Mouse (Mus musculus) midbrain, embryonic 16.5 days (tissue): ENCODE measurements around the gene Armcx6. TPM values are rescaled to one million over a fixed set of nuclear protein-coding genes. Genes with fewer than 3 reads are reported as not detected.
"Not testable (repeated sequence)": the region's sequence is repeated elsewhere in the genome, so short reads cannot be mapped to it uniquely, and the experiment has no call there.

Source experiments
- ATAC-seq: fragments of 200-750 bp; cut with Nextera tagmentation; 2 replicates; pipeline ENCODE4 v1.8.0; 2017; ENCODE audit warnings: moderate TSS enrichment
- H3K27ac ChIP-seq: fragments of 300-500 bp; sonication (generic); 2 replicates; pipeline ENCODE4 v1.5.1; 2014; ENCODE audit warnings: mild to moderate bottlenecking, low read length, mixed read lengths
- H3K27me3 ChIP-seq: fragments of 300-500 bp; sonication (generic); 2 replicates; pipeline ENCODE4 v1.6.1; 2014; ENCODE audit warnings: low read depth, low read length, mixed read lengths; ENCODE audit not compliant: control insufficient read depth, insufficient read depth
- H3K36me3 ChIP-seq: fragments of 300-500 bp; sonication (generic); 2 replicates; pipeline ENCODE4 v1.6.1; 2014; ENCODE audit warnings: mild to moderate bottlenecking, low read length, moderate library complexity, mixed read lengths; ENCODE audit not compliant: control insufficient read depth, insufficient read depth
- H3K4me1 ChIP-seq: fragments of 300-500 bp; sonication (generic); 2 replicates; pipeline ENCODE4 v1.6.1; 2014; ENCODE audit warnings: mild to moderate bottlenecking, low read length, mixed read lengths; ENCODE audit not compliant: control insufficient read depth, insufficient read depth
- H3K4me2 ChIP-seq: fragments of 300-500 bp; sonication (generic); 2 replicates; pipeline ENCODE4 v1.6.1; 2014; ENCODE audit warnings: mild to moderate bottlenecking, low read length, mixed read lengths
- H3K4me3 ChIP-seq: fragments of 300-500 bp; sonication (generic); 2 replicates; pipeline ENCODE4 v1.5.1; 2014; ENCODE audit warnings: low read depth, mild to moderate bottlenecking, low read length, moderate library complexity, mixed read lengths
- H3K9ac ChIP-seq: fragments of 300-500 bp; sonication (generic); 2 replicates; pipeline ENCODE4 v1.6.1; 2014; ENCODE audit warnings: low read depth, low read length, mixed read lengths
- H3K9me3 ChIP-seq: fragments of 300-500 bp; sonication (generic); replicated peaks from 2 replicates; pipeline ENCODE4 v1.6.1; 2014; ENCODE audit warnings: mild to moderate bottlenecking, low read length, mixed read lengths; ENCODE audit not compliant: control insufficient read depth, poor library complexity, severe bottlenecking
- WGBS: fragments of 180-500 bp; shearing (Covaris S2); extraction: QIAGEN DNeasy Blood & Tissue Kit; methylation state at CpG from one replicate; pipeline ENCODE4 v1.1.7; 2014; 5-methylcytosine and 5-hydroxymethylcytosine counted together
- polyA plus RNA-seq: library from polyadenylated mRNA; unstranded; fragments of >200 nt; fragmentation: Nextera tagmentation; extraction: Ambion mirVana; gene quantifications from 2 replicates; pipeline ENCODE4 v1.2.1, GENCODE M21; 2015

Gene Armcx6
- polyA plus RNA-seq, 1 experiment from 2014 or later = 52.7 TPM

DNA sequence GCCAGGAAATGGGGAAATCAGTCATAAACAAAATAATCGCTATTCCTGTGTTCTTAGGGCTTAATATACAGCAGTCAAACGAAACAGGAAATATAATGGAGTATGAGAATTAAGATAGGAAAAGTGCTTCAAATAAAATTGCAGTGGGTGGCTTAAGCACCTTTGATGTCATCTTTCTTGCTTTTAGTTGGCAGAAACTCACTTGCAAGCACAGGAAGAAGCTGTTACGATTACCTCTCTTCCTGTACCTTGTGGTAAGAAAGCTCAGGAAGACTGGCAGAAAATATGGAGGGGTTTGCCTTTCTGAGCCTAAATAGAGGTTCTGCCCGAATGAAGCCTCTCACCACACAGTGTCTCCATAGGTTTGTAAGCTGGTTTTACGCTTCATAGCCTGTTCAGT lies 9.4 kb downstream of the Armcx6 start:
- H3K27ac ChIP-seq = no peak overlapping the region
- no peak overlapping the region for H3K4me3 ChIP-seq
- H3K9ac ChIP-seq = no peak overlapping the region
- 65% methylated on average over 5 of the region's 5 CpGs for WGBS
- H3K4me2 ChIP-seq = no peak overlapping the region
- peaks cover 3% of the 10 kb centered on the region; the same call in 1 of the 2 replicates for H3K27me3 ChIP-seq
- no peaks in the 10 kb centered on the region for H3K36me3 ChIP-seq
- no peaks in the 10 kb centered on the region for H3K4me1 ChIP-seq
- H3K9me3 ChIP-seq = no peaks in the 10 kb centered on the region
- ATAC-seq = no peak

DNA sequence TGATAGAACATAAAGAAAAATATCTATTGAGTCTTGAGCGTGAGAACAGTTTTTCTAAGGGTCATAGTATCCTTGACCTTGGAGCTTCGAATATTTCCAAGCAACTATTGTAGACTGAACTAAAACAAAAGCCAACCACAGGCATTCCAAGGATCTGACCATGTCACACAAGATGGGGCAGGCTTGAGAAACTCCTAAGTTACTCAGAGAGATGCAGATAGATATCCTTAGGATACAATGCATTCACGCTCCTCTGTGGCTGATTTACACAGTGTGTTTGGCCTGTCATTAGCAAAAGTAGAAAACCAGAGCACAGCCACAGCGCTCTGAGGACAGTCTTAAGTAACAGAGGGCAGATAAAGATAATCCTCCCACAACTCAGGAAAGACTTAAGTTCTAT lies 12.1 kb downstream of the Armcx6 start:
- Histone ChIP-seq H3K9me3 (no peaks in the 10 kb centered on the region), H3K9ac (no peak overlapping the region), H3K4me3 (no peak overlapping the region), H3K4me1 (no peaks in the 10 kb centered on the region), H3K4me2 (no peak overlapping the region), H3K27ac (no peak overlapping the region), H3K36me3 (no peaks in the 10 kb centered on the region), H3K27me3 (peaks cover 5% of the 10 kb centered on the region; the same call in 1 of the 2 replicates)
- no peak for ATAC-seq
- 66% methylated on average over 4 of the region's 4 CpGs for WGBS

DNA sequence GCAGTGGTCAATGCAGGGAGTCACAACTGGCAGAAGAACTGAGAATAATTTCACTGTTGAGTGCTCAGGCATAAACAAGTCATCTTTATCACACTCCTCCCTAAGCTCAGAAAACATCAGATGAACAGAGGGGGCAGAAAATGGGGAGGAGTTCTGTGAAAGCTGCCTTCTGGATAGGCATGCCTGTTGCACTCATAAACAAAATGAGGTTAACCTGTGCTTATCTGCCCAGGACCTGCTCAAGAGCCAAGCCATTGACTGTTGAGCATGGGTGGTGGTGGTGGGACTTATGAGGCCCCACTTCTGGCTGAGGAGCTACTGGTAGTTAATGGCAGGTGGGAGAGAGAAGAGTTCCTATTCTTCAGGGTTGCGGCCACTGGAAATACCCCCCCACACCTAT lies 13.4 kb downstream of the Armcx6 start:
- Histone ChIP-seq H3K27me3 (peaks cover 5% of the 10 kb centered on the region; the same call in 1 of the 2 replicates), H3K4me3 (no peak overlapping the region), H3K9me3 (no peaks in the 10 kb centered on the region), H3K36me3 (no peaks in the 10 kb centered on the region), H3K4me2 (no peak overlapping the region), H3K27ac (no peak overlapping the region), H3K4me1 (no peaks in the 10 kb centered on the region), H3K9ac (no peak overlapping the region)
- 96% methylated on average over 1 of the region's 1 CpGs for WGBS
- ATAC-seq = no peak

DNA sequence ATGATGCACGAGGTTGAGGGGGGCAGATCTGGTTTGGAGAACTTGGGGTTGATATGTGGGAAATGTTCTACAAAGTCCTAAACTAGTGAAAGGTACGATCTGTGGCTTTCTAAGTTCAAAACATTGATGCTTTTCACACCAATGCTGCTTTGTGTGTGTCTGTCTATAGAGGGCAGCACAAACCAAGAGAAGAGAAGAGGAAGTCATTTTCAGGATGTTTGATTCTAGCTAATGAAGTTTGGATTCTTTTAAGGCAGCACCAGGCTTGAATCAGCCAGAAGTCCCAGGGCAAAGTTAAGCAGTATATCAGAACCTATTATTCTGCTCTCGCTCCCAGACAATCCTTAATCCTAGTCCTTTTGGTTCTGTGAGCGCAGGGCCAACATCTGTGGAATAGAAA lies 21.4 kb downstream of the Armcx6 start:
- Histone ChIP-seq H3K9ac (no peak overlapping the region), H3K9me3 (no peaks in the 10 kb centered on the region), H3K4me2 (no peak overlapping the region), H3K27me3 (no peaks in the 10 kb centered on the region; the same call in 1 of the 2 replicates), H3K27ac (no peak overlapping the region), H3K36me3 (no peaks in the 10 kb centered on the region), H3K4me1 (no peaks in the 10 kb centered on the region), H3K4me3 (no peak overlapping the region)
- no peak for ATAC-seq
- 39% methylated on average over 4 of the region's 4 CpGs for WGBS

DNA sequence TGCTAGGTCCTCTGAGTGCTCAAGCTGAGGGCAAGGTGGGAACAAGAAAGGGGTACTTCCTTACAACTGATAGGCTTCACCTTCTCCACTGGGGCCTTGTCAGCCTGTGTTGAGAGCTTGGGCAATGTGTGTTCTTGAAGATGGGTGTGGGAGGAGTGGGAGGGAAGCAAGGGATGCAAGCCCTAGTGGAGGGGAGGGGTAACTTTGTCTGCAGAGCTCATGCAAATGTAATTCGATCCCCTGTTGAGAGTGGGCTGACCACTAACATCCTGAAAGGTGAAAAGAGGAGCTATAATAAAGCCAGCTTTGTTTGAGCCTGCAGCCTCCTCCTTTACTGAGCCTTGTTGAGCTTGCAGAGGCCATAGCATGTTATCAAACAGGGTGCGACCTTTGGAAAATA lies 27.5 kb downstream of the Armcx6 start:
- not testable (repeated sequence) for H3K27me3 ChIP-seq, H3K4me2 ChIP-seq, H3K9ac ChIP-seq, H3K36me3 ChIP-seq, ATAC-seq, H3K4me3 ChIP-seq, H3K27ac ChIP-seq, H3K9me3 ChIP-seq, H3K4me1 ChIP-seq
- 23% methylated on average over 1 of the region's 2 CpGs for WGBS

DNA sequence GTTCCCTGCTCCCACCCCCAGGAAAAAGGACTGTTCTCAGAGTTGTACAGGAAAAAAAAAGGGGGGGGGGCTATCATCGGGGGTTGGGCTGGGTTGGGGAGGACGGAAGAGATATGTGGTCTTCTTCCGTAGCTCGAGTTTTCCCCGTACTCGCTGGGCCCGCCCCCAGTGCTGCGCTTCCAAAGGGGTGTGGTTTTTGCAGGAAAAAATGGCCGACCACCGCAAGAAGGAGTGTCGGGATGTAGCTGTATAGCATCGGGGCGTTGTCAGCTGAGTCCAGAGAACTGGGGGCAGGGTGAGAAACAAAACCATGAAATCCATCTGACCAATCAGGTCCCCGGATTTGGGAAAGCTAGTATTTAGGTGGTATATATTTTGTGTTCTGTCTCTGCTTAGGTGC lies 32.7 kb downstream of the Armcx6 start:
- 10% methylated on average over 14 of the region's 14 CpGs for WGBS

DNA sequence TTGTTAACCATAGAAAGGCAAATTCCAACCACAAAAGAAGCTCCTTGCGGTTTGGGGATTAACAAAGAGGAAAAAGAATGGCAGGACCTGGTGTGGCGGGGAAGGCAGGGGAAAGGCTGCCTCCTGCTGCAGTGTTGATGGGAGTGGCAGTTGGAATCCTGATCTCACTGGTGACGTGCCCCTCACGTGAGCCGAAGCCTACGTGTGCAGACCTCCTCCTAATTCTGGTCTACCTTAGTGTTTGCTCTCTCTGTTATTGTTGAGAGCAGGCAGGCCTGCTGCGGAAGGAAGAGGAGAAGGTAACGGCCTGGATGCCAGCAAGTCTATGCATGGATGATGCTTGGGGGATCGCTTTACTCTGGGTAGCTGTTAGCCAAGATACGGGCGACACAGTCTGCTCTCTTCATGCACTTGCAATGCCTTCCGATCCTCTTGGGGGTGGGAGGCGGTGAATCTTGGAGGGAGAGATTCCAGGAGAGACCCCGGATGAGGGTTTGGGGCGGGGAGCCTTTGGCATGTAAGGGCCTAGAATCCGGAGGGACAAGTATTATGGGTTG lies 33.4 kb downstream of the Armcx6 start, which contains the start of gene Armcx1:
Gene Armcx1 (plus strand): TSS at position 212 of the 557 bp plus-strand sequence.
- no peaks in the 10 kb centered on the region for H3K36me3 ChIP-seq
- 16% methylated on average over 16 of the region's 16 CpGs for WGBS
- H3K4me1 ChIP-seq = no peaks in the 10 kb centered on the region
- no peaks in the 10 kb centered on the region for H3K27me3 ChIP-seq
- peak within 1 kb of the TSS; percentile 60 for H3K4me2 ChIP-seq
- peak within 1 kb of the TSS; percentile 56 for H3K4me3 ChIP-seq
- peak within 1 kb of the TSS; percentile 94 for H3K27ac ChIP-seq
- H3K9me3 ChIP-seq = no peaks in the 10 kb centered on the region
- H3K9ac ChIP-seq = peak within 1 kb of the TSS; percentile 80
- ATAC-seq = peak; percentile 97

More for the DNA sequence above, 32.7 kb downstream of the Armcx6 start:
- ATAC-seq = peak; percentile 90
- H3K4me2 ChIP-seq = peak overlapping the region; percentile 60
- H3K4me3 ChIP-seq = peak overlapping the region; percentile 56
- H3K9ac ChIP-seq = peak overlapping the region; percentile 80
- H3K27me3 ChIP-seq = no peaks in the 10 kb centered on the region
- peak overlapping the region; percentile 94 for H3K27ac ChIP-seq
- H3K36me3 ChIP-seq = no peaks in the 10 kb centered on the region
- H3K4me1 ChIP-seq = no peaks in the 10 kb centered on the region
- no peaks in the 10 kb centered on the region for H3K9me3 ChIP-seq

DNA sequence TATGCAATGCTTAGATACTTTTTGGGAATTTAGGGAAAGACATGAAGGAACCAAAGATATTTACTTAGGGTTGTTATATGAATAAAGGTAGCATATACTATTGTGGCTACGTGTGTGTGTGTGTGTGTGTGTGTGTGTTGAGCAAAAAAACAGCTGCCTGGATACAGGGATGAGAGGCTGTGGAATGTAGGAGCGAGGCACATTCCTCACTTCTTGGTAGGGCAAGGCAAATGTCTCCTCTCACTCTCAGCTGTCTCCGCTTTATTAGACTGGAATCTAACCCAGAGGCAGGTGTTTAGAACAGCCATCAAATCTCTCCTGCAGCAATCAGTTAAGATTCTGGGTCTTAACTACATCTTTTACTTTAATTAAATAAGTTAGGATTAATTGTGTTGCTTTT lies 34.4 kb downstream of the Armcx6 start:
- Histone ChIP-seq H3K27ac (peak overlapping the region; percentile 33), H3K9me3 (no peaks in the 10 kb centered on the region), H3K9ac (no peak overlapping the region), H3K4me3 (no peak overlapping the region), H3K4me1 (no peaks in the 10 kb centered on the region), H3K4me2 (no peak overlapping the region), H3K27me3 (no peaks in the 10 kb centered on the region), H3K36me3 (no peaks in the 10 kb centered on the region)
- WGBS = 46% methylated on average over 3 of the region's 3 CpGs
- no peak for ATAC-seq
